In genomic region chr15:83349225-83349953, GRCm38 (mm10) we compare ENCODE assay signal across 8 mouse cellular contexts. TPM values are rescaled to one million over a fixed set of nuclear protein-coding genes. Genes with fewer than 3 reads are reported as not detected.
DNase-seq lines count a peak whose midpoint lies in the region; ATAC-seq and TF ChIP-seq lines count a peak whose summit lies in the region.

No protein-coding gene starts in this region.

- peak overlapping the region; percentile 81 for H3K27ac ChIP-seq in left cerebral cortex, adult 2 months
- H3K27ac ChIP-seq in brown adipose tissue, adult 24 weeks (replicated peaks; ENCODE audit: low read depth, low read length), result peak overlapping the region; percentile 35; the same call in 1 of the 2 replicates
- H3K27ac ChIP-seq in hindbrain, embryonic 14.5 days, result peak overlapping the region; percentile 73; the same call in 1 of the 2 replicates

- no peaks in the 10 kb centered on the region for H3K4me1 ChIP-seq in brown adipose tissue, adult 24 weeks (ENCODE audit: control insufficient read depth, insufficient read depth, insufficient read length, low read length)
- H3K4me1 ChIP-seq in hindbrain, embryonic 14.5 days (replicated peaks; ENCODE audit: control insufficient read depth, insufficient read depth, low read length), result peaks cover 15% of the 10 kb centered on the region

- H3K27me3 ChIP-seq in hindbrain, embryonic 14.5 days (ENCODE audit: control insufficient read depth, insufficient read depth, low read length), result no peaks in the 10 kb centered on the region

- intact Hi-C loops in left cerebral cortex, adult 2 months (cut with DNase I), result no loop called here

- no peak for DNase-seq in left cerebral cortex, adult 2 months (ENCODE audit: extremely low spot score in 1 of 2, low spot score in 2 of 2)
- DNase-seq in left cerebral cortex, adult 8-10 months (ENCODE audit: low spot score in 2 of 2), result no peak
- no peak for DNase-seq in hindbrain, embryonic 14.5 days (ENCODE audit: low spot score)
- peak; percentile 6 for DNase-seq in mesoderm, embryonic 11.5 days (ENCODE audit: low read depth, low spot score)
- DNase-seq in layer of hippocampus, postnatal 10 days (ENCODE audit: low spot score in 2 of 2), result no peak
- no peak for DNase-seq in cerebellum, postnatal 36 days
- no peak for DNase-seq in embryo, embryonic 10.5 days (ENCODE audit: low spot score)

- 0 out of 2 replicates have a peak, but pooled peaks have one; percentile 10 for ATAC-seq in hindbrain, embryonic 14.5 days (ENCODE audit: low FRiP score)

- TF ChIP-seq CTCF in left cerebral cortex, adult 2 months (IDR thresholded peaks at IDR 0.05), result no peak

- H3K9me3 ChIP-seq in hindbrain, embryonic 14.5 days (ENCODE audit: control insufficient read depth, low read length), result no peaks in the 10 kb centered on the region

- H3K4me2 ChIP-seq in hindbrain, embryonic 14.5 days (replicated peaks), result peak overlapping the region; percentile 97

- H3K9ac ChIP-seq in hindbrain, embryonic 14.5 days, result peak overlapping the region; percentile 93

- H3K4me3 ChIP-seq in left cerebral cortex, adult 2 months, result peak overlapping the region; percentile 85
- H3K4me3 ChIP-seq in brown adipose tissue, adult 24 weeks (ENCODE audit: insufficient read depth, low read depth, low read length), result peak overlapping the region; percentile 97
- H3K4me3 ChIP-seq in hindbrain, embryonic 14.5 days (replicated peaks; ENCODE audit: low read length), result peak overlapping the region; percentile 83

- H3K36me3 ChIP-seq in hindbrain, embryonic 14.5 days (replicated peaks; ENCODE audit: control insufficient read depth, insufficient read depth), result no peaks in the 10 kb centered on the region

- WGBS in hindbrain, embryonic 14.5 days, result 17% methylated on average over 8 of the region's 8 CpGs

RNA-seq across cellular contexts. Expression of gene Arfgap3, which starts 0.7 kb away (rescaled TPM):
- total RNA-seq in left cerebral cortex, adult 2 months (2021), result 10 to 100 TPM; 19.5 to 21.5 TPM
- 10 to 100 TPM; 21.8 to 28.5 (median 23.8) TPM for total RNA-seq in left cerebral cortex, adult 8-10 months (2022)
- polyA plus RNA-seq in brown adipose tissue, adult 24 weeks (2012; ENCODE audit: insufficient read depth, insufficient read length, missing spikeins), result 6.4 and 12.2 TPM in 2 replicates
- 38.4 and 43.2 TPM in 2 replicates for polyA plus RNA-seq in hindbrain, embryonic 14.5 days (2014; fragmentation: Nextera tagmentation; extraction: Ambion mirVana)
- 10 to 100 TPM; 19.8 to 22.7 TPM for total RNA-seq in layer of hippocampus, postnatal 10 days (2021)
